Mouse (Mus musculus) olfactory bulb, adult 2 months (tissue): ENCODE results near the gene Dazap1. TPM values are rescaled to one million over a fixed set of nuclear protein-coding genes. Genes with fewer than 3 reads are reported as not detected.

Experiments
- H3K27ac ChIP-seq: fragments of 200-500 bp; 2 replicates; pipeline ENCODE4 v1.5.1; 2012; ENCODE audit warnings: low read depth, low read length; ENCODE audit not compliant: insufficient read depth
- H3K4me1 ChIP-seq: fragments of 200-500 bp; 2 replicates; pipeline ENCODE4 v1.6.1; 2012; ENCODE audit warnings: low read length; ENCODE audit not compliant: control insufficient read depth, insufficient read depth
- H3K4me3 ChIP-seq: fragments of 200-500 bp; 2 replicates; pipeline ENCODE4 v1.5.1; 2012; ENCODE audit warnings: mild to moderate bottlenecking, low read depth, low read length, moderate library complexity; ENCODE audit not compliant: insufficient read depth
- CTCF ChIP-seq: fragments of 200-500 bp; IDR thresholded peaks from 2 replicates; pipeline ENCODE4 v1.5.1; 2012; ENCODE audit warnings: low read depth, mild to moderate bottlenecking, low read length, moderate library complexity; ENCODE audit not compliant: insufficient read depth
- POLR2A ChIP-seq: fragments of 200-500 bp; IDR thresholded peaks from 2 replicates; pipeline ENCODE4 v1.6.1; 2012; ENCODE audit warnings: mild to moderate bottlenecking, low read depth, low read length, moderate library complexity; ENCODE audit not compliant: insufficient read depth
- WGBS: fragments of 180-500 bp; shearing (Covaris S2); methylation state at CpG from one replicate; pipeline ENCODE4 v1.1.7; 2018; 5-methylcytosine and 5-hydroxymethylcytosine counted together
- polyA plus RNA-seq: library from polyadenylated mRNA; stranded (reverse); fragments of >200 nt; gene quantifications from 2 replicates; pipeline ENCODE4 v1.2.4, GENCODE M21; 2012; ENCODE audit warnings: low replicate concordance; ENCODE audit not compliant: missing spikeins, insufficient read depth, insufficient read length

Dazap1 gene
- polyA plus RNA-seq, 1 experiment: not detected

DNA sequence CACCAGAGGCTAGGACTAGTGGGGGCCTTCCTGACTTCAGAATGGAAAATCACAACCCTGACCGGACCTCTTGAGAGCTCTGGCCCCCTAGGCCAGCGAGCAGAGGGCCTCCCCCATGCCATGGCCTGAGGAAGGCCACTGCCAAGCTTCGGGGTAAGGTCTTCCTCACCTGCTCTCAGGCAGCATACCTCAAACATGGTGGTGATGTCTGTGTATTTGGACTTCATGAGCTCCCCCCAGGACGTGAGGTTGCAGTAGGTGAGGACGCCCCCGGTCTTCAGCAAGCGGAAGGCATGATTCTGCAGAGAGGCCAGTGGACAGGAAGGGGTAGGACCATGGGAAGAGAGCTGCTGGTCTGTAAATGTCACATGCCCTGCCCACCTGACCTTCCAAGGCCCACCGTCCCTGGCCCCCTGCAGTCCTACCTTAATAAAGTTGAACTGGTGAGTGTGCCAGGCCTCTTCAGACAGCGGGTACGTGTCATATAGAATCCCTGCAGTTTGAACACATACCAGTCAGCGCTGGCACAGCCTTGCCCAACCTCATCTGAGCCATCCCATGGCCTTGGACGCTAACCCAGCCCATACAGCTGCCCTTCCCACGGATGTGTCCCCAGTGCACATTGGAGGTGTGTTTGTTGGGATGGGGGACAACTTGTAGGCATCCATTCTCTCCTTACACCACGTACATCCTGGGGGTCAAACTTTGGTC lies 2.4 kb upstream of the Dazap1 start:
- TF ChIP-seq CTCF (no peak), POLR2A (no peak)
- H3K4me1 ChIP-seq: peaks cover 24% of the 10 kb centered on the region
- 90% methylated on average over 14 of the region's 14 CpGs for WGBS
- H3K4me3 ChIP-seq: no peak overlapping the region
- H3K27ac ChIP-seq: no peak overlapping the region

DNA sequence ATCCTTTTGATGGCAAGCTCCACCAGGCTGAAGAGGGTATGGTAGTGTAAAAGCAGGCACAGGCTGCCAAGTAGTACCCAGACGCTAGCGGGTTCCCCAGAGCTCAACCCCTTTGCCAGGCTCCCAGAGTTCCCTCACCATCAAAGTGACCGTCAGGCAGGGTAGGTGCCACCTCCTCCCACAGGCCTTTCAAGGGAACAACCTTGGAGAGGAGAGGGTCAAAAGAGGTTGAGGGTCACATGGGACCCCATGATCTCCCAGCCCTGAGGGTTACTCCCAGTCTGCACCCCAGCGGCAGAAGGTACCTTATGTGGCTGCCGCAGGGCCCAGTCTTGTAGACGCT lies 1.9 kb upstream of the Dazap1 start:
- Histone ChIP-seq H3K4me1 (peaks cover 24% of the 10 kb centered on the region), H3K27ac (peak overlapping the region; percentile 33; the same call in 1 of the 2 replicates), H3K4me3 (no peak overlapping the region)
- no peak for TF ChIP-seq POLR2A
- no peak for TF ChIP-seq CTCF
- 68% methylated on average over 6 of the region's 6 CpGs for WGBS

DNA sequence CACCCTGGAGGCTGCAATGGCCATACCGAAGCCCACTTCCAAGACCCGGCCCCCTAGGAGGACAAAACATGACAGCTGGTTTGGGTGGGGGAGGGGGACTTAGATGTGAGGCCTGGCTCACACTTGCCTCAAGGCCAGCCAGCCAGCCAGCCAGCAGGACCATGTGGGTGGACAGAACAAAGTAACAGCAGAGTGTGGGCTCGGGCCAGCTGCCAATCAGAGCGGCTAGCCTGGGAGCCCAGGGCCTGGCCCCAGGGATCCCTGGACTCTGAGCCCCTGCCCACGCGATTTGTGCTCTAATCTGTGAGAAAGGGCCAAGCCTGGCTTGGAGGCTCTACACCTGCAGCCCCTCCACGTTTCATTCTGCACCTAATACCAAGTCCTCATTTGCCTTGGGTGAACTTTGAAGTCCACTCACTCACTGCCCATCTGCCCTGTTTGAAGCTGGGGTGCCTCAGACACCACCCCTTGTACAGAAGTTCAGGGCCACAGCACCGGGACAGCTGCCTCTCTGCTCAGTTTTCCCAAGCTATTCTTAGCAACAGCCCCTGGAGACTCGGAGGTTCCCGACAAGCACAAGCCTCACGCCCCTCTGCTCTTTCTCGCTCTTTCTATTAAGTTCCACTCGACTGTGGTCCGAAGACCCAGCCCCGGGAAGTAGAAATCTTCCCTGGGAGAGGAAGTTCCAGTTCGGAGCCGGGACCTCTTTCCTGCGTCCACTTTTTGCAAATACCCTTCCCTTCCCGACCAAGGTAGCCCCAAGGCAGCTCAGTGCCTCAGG lies 1.2 kb upstream of the Dazap1 start:
- WGBS: 6% methylated on average over 19 of the region's 19 CpGs
- TF ChIP-seq CTCF: no peak
- no peak for TF ChIP-seq POLR2A
- Histone ChIP-seq H3K27ac (peak overlapping the region; percentile 65), H3K4me1 (peaks cover 24% of the 10 kb centered on the region), H3K4me3 (peak overlapping the region; percentile 49)

DNA sequence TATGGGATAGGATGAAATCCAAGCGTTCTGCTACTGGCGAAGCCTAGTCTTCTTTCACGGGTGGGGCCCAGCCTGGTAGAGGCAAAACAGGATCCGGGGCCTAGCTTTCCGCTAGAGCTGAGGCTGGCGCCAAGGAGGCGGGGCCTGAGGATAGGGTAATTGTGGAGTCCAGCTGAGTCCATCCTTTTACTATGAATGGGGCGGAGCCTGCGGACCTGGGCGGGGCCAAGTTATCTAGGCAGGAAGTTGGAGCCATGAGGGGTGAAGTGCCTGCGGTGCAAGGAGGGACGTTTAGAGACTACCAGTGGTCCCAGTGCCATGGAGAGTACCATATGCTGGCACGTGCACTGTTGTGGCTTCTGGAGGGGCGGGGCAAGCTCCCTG lies 291 bp downstream of the Dazap1 start:
- Histone ChIP-seq H3K4me3 (peak overlapping the region; percentile 49), H3K27ac (0 out of 2 replicates have a peak overlapping the region, but pooled peaks have one; percentile 31), H3K4me1 (peaks cover 27% of the 10 kb centered on the region)
- WGBS: 2% methylated on average over 14 of the region's 14 CpGs
- TF ChIP-seq POLR2A (no peak), CTCF (no peak)

- H3K4me3 ChIP-seq: no peak overlapping the region
- WGBS: 63% methylated on average over 12 of the region's 12 CpGs
- H3K27ac ChIP-seq: no peak overlapping the region
- H3K4me1 ChIP-seq: peaks cover 31% of the 10 kb centered on the region
- TF ChIP-seq POLR2A: no peak
- TF ChIP-seq CTCF: no peak
These were observed 883 bp downstream of the Dazap1 start for GRCm38 (mm10) chr10:80262169-80262568.

DNA sequence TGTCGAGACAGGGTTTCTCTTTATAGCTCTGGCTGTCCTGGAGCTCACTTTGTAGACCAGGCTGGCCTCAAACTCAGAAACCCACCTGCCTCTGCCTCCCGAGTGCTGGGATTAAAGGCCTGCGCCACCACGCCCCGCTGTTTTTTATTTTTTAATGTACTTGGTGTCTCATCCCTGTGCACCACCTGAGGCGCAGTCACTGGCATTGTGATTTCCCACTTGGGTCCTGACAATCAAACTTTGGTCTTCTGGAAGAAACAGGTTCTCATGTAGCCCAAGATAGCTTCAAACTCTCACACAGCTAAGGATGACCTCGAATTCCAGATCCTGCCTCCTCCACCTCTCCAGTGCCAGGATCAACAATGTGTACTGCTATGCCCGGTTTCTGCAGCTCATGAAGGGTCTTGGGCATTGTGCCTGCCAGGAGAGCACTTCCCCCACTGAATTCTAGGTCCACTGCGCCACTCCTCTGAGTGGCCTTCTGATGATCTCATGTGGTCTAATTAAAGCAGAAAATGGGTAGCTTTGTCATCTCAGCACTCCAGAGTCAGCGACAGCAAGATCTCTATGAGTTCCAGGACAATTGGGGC lies 1.6 kb downstream of the Dazap1 start:
- no peak overlapping the region for H3K27ac ChIP-seq
- H3K4me3 ChIP-seq: no peak overlapping the region
- 92% methylated on average over 10 of the region's 10 CpGs for WGBS
- peaks cover 38% of the 10 kb centered on the region for H3K4me1 ChIP-seq
- TF ChIP-seq CTCF: no peak
- TF ChIP-seq POLR2A: no peak

- peak; percentile 92 for TF ChIP-seq POLR2A
- TF ChIP-seq CTCF: no peak
- H3K4me3 ChIP-seq: peak overlapping the region; percentile 86
- WGBS: under 1% methylated on average over 81 of the region's 81 CpGs
- H3K4me1 ChIP-seq: peaks cover 41% of the 10 kb centered on the region
- H3K27ac ChIP-seq: peak overlapping the region; percentile 91
These were observed 3.3 kb downstream of the Dazap1 start for GRCm38 (mm10) chr10:80264341-80265148.

GRCm38 (mm10) chr10:80265149-80265486 lies 3.8 kb downstream of the Dazap1 start:
- TF ChIP-seq POLR2A (no peak), CTCF (no peak)
- peaks cover 40% of the 10 kb centered on the region for H3K4me1 ChIP-seq
- H3K27ac ChIP-seq: peak overlapping the region; percentile 67
- under 1% methylated on average over 18 of the region's 18 CpGs for WGBS
- peak overlapping the region; percentile 86 for H3K4me3 ChIP-seq
